Mouse (Mus musculus): Measurements from ENCODE around the gene Fam178b. TPM values are rescaled to one million over a fixed set of nuclear protein-coding genes. Genes with fewer than 3 reads are reported as not detected.

Fam178b gene
- polyA plus RNA-seq, 1 experiment: 9.8 TPM

DNA sequence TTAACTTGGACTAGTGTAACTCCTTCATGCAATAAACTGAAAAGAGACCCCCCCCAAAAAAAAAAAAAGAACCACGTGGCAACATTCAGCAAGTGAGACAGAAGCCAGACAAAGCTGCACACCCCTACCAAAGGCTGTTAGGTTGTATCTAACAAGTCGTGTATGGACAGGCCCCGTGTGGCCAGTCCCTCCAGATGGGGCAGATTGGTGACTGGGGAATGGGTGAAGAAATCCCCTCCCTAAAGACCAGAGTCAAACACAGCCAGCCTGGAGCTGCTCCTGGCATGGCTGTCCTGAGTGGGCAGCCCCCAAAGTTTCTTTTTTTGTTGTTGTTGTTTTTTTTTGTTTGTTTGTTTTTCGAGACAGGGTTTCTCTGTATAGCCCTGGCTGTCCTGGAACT lies 80.7 kb downstream of the Fam178b start:
- no peaks in the 10 kb centered on the region for H3K4me1 ChIP-seq (ENCODE audit: control insufficient read depth, insufficient read depth, low read length)
- H3K9me3 ChIP-seq (replicated peaks; ENCODE audit: control insufficient read depth, insufficient read depth, low read length, poor library complexity, severe bottlenecking): no peaks in the 10 kb centered on the region
- H3K36me3 ChIP-seq (ENCODE audit: control insufficient read depth, insufficient read depth, low read length, poor library complexity, severe bottlenecking): no peaks in the 10 kb centered on the region
- TF ChIP-seq CTCF (IDR thresholded peaks at IDR 0.05; ENCODE audit: low read depth, low read length): no peak
- no peak for TF ChIP-seq POLR2A (IDR thresholded peaks at IDR 0.05; ENCODE audit: insufficient read depth, low read length)
- no peak for TF ChIP-seq EP300 (IDR thresholded peaks at IDR 0.05; ENCODE audit: insufficient read depth, low read depth, low read length)
- no peak overlapping the region for H3K4me3 ChIP-seq (ENCODE audit: low read depth, low read length)
- H3K9ac ChIP-seq (ENCODE audit: low read depth, poor library complexity, severe bottlenecking): no peak overlapping the region
- no peak overlapping the region for H3K27ac ChIP-seq (ENCODE audit: insufficient read depth, low read length)
- no peaks in the 10 kb centered on the region for H3K27me3 ChIP-seq (ENCODE audit: control insufficient read depth, insufficient read depth, low read length, poor library complexity, severe bottlenecking)

DNA sequence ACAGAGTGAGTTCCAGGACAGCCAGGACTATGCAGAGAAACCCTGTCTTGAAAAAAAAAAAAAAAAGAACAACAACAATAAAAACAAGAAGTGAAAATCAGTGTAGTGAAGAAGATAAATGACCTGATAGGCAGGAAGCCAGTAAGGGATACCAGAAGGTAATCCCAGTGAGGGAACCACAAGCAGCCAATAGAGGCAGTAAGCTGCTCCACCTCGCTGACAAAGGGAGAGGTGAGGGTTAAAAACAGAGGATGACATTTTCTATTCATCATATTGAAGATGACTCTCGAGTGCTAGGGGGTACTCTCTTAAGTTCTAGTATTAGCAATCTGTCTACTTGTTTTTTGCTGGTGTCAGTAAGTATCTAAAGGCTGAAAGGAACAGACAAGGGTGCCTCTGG lies 84.6 kb downstream of the Fam178b start:
- Histone ChIP-seq H3K36me3 (ENCODE audit: control insufficient read depth, insufficient read depth, low read length, poor library complexity, severe bottlenecking) (no peaks in the 10 kb centered on the region), H3K9me3 (replicated peaks; ENCODE audit: control insufficient read depth, insufficient read depth, low read length, poor library complexity, severe bottlenecking) (no peaks in the 10 kb centered on the region), H3K4me1 (ENCODE audit: control insufficient read depth, insufficient read depth, low read length) (peaks cover 3% of the 10 kb centered on the region), H3K9ac (ENCODE audit: low read depth, poor library complexity, severe bottlenecking) (no peak overlapping the region), H3K27ac (ENCODE audit: insufficient read depth, low read length) (no peak overlapping the region), H3K4me3 (ENCODE audit: low read depth, low read length) (no peak overlapping the region), H3K27me3 (ENCODE audit: control insufficient read depth, insufficient read depth, low read length, poor library complexity, severe bottlenecking) (no peaks in the 10 kb centered on the region)
- TF ChIP-seq POLR2A (IDR thresholded peaks at IDR 0.05; ENCODE audit: insufficient read depth, low read length) (no peak), CTCF (IDR thresholded peaks at IDR 0.05; ENCODE audit: low read depth, low read length) (no peak), EP300 (IDR thresholded peaks at IDR 0.05; ENCODE audit: insufficient read depth, low read depth, low read length) (no peak)

DNA sequence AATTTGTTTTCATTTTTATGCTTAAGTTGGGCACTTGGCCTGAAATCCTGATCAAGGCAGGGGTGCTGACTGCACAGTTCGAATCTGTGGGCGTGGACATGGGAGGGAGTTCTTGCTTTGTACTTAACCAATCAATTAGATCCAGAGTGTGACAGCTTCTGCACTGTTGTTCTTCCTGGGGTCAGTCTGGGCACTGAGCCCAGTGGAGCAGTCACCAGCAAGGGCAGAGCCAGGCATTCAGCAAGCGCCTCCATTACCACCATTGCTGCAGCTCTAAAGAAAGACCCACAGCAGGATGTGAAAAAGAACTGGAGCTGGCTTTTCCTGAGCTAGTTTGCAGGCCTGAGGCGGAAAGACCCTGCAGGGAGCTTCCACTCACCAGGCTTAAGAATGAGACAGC lies 86.9 kb downstream of the Fam178b start:
- TF ChIP-seq POLR2A (IDR thresholded peaks at IDR 0.05; ENCODE audit: insufficient read depth, low read length) (no peak), EP300 (IDR thresholded peaks at IDR 0.05; ENCODE audit: insufficient read depth, low read depth, low read length) (no peak), CTCF (IDR thresholded peaks at IDR 0.05; ENCODE audit: low read depth, low read length) (no peak)
- Histone ChIP-seq H3K4me1 (ENCODE audit: control insufficient read depth, insufficient read depth, low read length) (peaks cover 5% of the 10 kb centered on the region), H3K4me3 (ENCODE audit: low read depth, low read length) (no peak overlapping the region), H3K36me3 (ENCODE audit: control insufficient read depth, insufficient read depth, low read length, poor library complexity, severe bottlenecking) (no peaks in the 10 kb centered on the region), H3K9ac (ENCODE audit: low read depth, poor library complexity, severe bottlenecking) (no peak overlapping the region), H3K27ac (ENCODE audit: insufficient read depth, low read length) (0 out of 2 replicates have a peak overlapping the region, but pooled peaks have one; percentile 15), H3K27me3 (ENCODE audit: control insufficient read depth, insufficient read depth, low read length, poor library complexity, severe bottlenecking) (no peaks in the 10 kb centered on the region), H3K9me3 (replicated peaks; ENCODE audit: control insufficient read depth, insufficient read depth, low read length, poor library complexity, severe bottlenecking) (no peaks in the 10 kb centered on the region)

DNA sequence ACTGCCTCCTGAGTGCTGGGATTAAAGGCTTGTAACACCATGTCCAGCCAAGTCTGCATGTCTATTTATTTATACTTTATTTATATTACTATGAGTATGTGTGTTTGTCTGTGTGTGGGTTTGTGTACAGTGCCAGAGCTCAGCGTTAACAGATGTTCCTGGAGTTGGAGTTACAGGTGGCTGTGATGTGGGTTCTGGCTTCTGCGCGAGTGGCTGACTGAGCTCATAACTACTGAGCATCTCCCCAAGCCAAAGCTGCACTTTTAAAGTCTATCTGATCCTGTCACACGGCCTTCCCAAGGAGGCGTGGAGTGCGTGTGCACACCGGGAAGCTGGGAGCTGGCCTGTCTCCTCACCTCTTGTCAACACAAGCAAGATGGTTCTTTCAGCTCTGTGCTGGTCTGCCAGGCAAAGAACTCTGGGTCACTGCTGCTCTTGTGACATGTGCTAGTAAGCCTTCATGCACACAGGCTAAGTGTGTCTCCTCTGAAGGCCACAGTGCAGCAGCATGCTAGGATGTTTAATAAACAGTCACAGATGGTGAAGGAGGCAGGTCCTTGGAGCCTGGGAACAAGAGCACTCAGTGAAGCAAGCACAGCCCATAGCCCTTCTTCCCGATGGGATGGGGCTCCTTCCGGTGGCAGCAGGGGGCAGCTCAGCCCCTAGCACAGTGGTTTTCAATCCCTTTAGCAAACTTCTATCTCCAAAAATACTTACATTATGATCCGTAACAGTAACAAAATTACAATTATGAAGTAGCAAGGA lies 87.6 kb downstream of the Fam178b start:
- H3K4me1 ChIP-seq (ENCODE audit: control insufficient read depth, insufficient read depth, low read length): peaks cover 5% of the 10 kb centered on the region
- H3K27me3 ChIP-seq (ENCODE audit: control insufficient read depth, insufficient read depth, low read length, poor library complexity, severe bottlenecking): no peaks in the 10 kb centered on the region
- no peak overlapping the region for H3K4me3 ChIP-seq (ENCODE audit: low read depth, low read length)
- H3K9me3 ChIP-seq (replicated peaks; ENCODE audit: control insufficient read depth, insufficient read depth, low read length, poor library complexity, severe bottlenecking): no peaks in the 10 kb centered on the region
- no peak for TF ChIP-seq CTCF (IDR thresholded peaks at IDR 0.05; ENCODE audit: low read depth, low read length)
- no peak for TF ChIP-seq POLR2A (IDR thresholded peaks at IDR 0.05; ENCODE audit: insufficient read depth, low read length)
- TF ChIP-seq EP300 (IDR thresholded peaks at IDR 0.05; ENCODE audit: insufficient read depth, low read depth, low read length): no peak
- no peaks in the 10 kb centered on the region for H3K36me3 ChIP-seq (ENCODE audit: control insufficient read depth, insufficient read depth, low read length, poor library complexity, severe bottlenecking)
- no peak overlapping the region for H3K9ac ChIP-seq (ENCODE audit: low read depth, poor library complexity, severe bottlenecking)
- H3K27ac ChIP-seq (ENCODE audit: insufficient read depth, low read length): no peak overlapping the region

DNA sequence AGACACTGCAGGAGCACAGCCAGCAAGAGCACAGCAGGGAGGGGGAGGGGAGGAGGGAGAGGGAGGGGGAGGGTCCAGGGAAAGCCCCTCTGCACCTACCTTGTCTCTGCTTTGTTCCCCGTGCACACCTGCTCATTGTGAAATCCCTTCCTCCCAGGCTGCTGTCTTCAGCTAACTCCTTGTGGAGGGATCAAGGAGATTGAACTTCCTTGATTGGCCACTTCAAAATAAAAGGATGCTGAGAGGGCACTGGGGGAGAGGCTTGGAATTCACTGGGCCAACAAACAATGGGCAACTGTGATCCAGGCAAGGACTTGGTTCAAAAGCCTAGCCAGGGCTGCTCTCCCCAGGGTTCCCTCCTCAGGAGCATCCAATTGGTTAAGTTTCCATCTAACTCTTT lies 89.9 kb downstream of the Fam178b start:
- TF ChIP-seq EP300 (IDR thresholded peaks at IDR 0.05; ENCODE audit: insufficient read depth, low read depth, low read length) (peak; percentile 56; the same call in 1 of the 2 replicates), CTCF (IDR thresholded peaks at IDR 0.05; ENCODE audit: low read depth, low read length) (no peak), POLR2A (IDR thresholded peaks at IDR 0.05; ENCODE audit: insufficient read depth, low read length) (no peak)
- Histone ChIP-seq H3K4me3 (ENCODE audit: low read depth, low read length) (no peak overlapping the region), H3K4me1 (ENCODE audit: control insufficient read depth, insufficient read depth, low read length) (peaks cover 5% of the 10 kb centered on the region), H3K27me3 (ENCODE audit: control insufficient read depth, insufficient read depth, low read length, poor library complexity, severe bottlenecking) (no peaks in the 10 kb centered on the region), H3K9ac (ENCODE audit: low read depth, poor library complexity, severe bottlenecking) (no peak overlapping the region), H3K27ac (ENCODE audit: insufficient read depth, low read length) (no peak overlapping the region), H3K9me3 (replicated peaks; ENCODE audit: control insufficient read depth, insufficient read depth, low read length, poor library complexity, severe bottlenecking) (no peaks in the 10 kb centered on the region), H3K36me3 (ENCODE audit: control insufficient read depth, insufficient read depth, low read length, poor library complexity, severe bottlenecking) (no peaks in the 10 kb centered on the region)

DNA sequence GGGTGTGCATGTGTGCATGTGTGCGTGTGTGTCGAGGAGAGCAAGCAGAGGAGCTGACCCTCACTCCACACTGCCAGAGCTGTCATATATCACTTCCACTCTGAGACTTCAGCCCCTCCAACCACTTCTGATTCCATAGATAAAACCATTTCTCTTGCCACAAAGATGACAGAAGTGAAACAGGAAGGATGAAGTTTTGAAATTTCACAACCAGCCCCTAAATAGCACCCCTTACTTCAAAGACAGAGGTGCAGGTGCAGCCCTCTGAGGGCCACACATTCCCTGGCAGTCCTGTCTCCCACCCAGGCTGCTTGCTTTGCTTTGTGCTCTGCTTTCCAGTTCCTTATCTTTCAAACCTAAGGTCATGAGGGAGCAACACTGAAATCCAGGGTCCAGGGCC lies 91.6 kb downstream of the Fam178b start:
- Histone ChIP-seq H3K4me3 (ENCODE audit: low read depth, low read length) (no peak overlapping the region), H3K36me3 (ENCODE audit: control insufficient read depth, insufficient read depth, low read length, poor library complexity, severe bottlenecking) (no peaks in the 10 kb centered on the region), H3K27ac (ENCODE audit: insufficient read depth, low read length) (no peak overlapping the region), H3K4me1 (ENCODE audit: control insufficient read depth, insufficient read depth, low read length) (peaks cover 5% of the 10 kb centered on the region), H3K27me3 (ENCODE audit: control insufficient read depth, insufficient read depth, low read length, poor library complexity, severe bottlenecking) (no peaks in the 10 kb centered on the region), H3K9ac (ENCODE audit: low read depth, poor library complexity, severe bottlenecking) (no peak overlapping the region), H3K9me3 (replicated peaks; ENCODE audit: control insufficient read depth, insufficient read depth, low read length, poor library complexity, severe bottlenecking) (no peaks in the 10 kb centered on the region)
- TF ChIP-seq POLR2A (IDR thresholded peaks at IDR 0.05; ENCODE audit: insufficient read depth, low read length): no peak
- no peak for TF ChIP-seq EP300 (IDR thresholded peaks at IDR 0.05; ENCODE audit: insufficient read depth, low read depth, low read length)
- no peak for TF ChIP-seq CTCF (IDR thresholded peaks at IDR 0.05; ENCODE audit: low read depth, low read length)
